Mouse (Mus musculus) kidney, postnatal 36 days (tissue): ENCODE measurements around the gene Cdkn2c.
"Not testable (repeated sequence)": the region's sequence is repeated elsewhere in the genome, so short reads cannot be mapped to it uniquely, and the experiment has no call there.

ENCODE experiments used
- DNase-seq, 2 experiments: peaks; one replicate each; pipeline ENCODE4 v3.0.0; 2021 to 2022; ENCODE audit warnings: mixed read lengths in 2 of 2

Cdkn2c gene

DNA sequence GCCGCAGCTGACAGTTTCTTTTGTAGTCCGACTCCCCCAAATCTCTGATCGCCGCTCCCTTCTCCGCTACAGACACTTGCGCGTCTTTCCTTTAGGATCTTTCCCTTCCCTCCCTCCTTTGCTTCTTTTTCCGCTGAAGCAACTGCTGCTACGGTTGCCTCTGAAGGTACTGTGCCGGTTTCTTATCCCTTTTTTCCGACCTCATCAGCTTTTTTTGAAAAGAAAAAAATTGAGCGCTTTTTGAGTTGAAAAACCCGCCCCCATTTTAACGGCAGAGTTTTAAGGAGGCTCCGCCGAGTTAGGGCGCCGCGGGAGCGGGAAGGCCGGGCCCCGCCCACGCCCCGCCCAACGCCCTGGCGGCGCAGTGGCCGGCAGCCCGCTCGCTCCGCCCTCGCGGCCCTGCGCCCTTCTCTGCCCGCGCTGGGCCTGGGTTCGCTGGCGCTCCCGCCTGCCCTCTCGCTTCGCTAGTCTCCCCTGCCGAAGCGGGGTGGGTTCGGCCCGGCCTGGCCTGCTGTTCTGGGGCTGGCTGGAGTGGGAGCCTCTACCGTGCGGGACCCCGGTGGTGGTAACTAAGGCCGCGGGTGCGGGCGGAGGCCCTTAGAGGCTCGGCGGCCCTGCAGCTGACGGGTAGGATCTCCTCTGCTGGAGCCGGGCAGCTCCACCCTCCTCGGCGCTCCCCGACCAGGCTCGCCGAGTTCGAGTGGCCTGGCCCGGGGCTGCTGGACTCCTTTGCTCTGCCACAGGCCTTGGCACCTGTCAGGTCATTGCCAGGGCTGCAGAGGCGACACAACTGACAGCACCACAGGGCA is at the start of gene Cdkn2c:
Gene Cdkn2c, minus strand, starts transcription at position 729 of the 809 bp plus-strand sequence.
- peak; percentile 90 to 95 for DNase-seq

DNA sequence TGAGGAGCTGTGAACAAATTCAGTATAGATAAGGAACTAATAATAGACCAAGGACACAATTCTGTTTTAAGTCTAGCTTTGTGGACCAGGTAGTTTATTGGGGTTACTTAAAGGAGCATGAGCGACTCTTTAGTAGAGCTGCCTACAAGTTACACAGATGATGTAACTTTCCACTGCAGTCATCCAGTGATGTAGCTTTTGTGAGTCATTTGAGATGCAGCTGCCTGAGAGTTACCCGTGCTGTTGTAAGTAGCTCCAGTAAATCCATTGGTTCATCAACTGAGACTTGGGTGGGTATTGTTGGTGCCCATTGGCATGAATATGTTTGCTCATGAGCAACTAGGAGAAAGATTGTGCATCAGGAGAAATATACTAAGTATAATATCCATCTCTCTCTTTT is 38.4 kb upstream of the Cdkn2c start:
- no peak for DNase-seq

DNA sequence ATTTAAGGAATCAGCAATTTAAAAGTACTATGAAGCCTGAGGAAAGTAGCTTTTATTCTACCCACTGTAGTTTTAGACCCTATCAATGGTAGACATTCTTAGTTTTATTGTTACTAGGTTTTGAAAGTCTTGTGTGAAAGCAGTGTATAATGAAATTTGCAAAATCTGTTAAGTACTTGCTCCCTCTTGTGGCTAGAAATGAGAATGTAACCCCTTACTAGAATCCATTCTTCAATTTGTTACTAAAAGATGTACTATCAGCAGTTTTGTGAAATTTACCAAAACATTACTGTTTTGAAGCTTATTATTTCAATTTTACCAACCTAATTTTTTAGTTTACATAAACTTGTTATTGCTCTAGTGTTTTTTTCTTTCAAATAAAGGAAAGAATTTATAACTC is 36.6 kb upstream of the Cdkn2c start:
- DNase-seq = peak in 1 of 2 experiments; percentile 56

DNA sequence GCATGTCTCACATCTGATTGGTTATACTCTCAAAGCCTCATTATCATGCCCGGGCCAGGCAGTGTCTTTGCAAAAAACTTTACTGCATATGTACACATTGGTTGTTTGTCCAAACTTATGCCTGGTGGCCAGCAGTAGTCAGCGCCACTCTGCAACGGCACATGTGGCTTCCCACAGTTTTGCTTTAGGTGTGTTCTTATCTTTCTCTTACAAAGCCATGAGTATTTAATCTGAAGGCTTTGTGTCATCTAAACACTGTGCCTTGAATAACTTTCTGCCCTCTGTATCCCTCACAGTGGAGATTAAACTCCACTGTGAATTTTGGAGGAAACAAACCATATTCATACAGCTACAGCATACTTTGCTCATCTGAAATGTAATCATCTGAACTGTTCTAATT is 33.7 kb upstream of the Cdkn2c start:
- DNase-seq = not testable (repeated sequence)

DNA sequence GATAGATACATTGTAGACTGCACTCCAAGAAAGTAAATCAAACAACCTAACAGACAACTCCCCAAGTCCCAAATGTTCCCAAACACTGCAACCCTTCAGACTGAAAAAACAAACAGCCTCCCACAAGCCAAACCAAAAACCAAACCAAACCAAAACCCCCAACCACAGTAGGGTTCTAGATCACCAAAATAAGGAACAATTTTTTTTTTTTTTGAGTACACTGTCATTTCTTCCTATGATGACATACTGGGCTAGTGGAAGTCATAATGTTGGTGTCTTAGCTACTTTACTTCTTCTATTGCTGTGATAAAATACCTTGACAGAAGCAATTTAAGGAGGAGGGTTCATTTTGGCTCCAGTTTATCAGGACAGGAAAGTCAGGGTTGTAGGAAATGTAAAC is 25.7 kb upstream of the Cdkn2c start:
- no peak for DNase-seq

DNA sequence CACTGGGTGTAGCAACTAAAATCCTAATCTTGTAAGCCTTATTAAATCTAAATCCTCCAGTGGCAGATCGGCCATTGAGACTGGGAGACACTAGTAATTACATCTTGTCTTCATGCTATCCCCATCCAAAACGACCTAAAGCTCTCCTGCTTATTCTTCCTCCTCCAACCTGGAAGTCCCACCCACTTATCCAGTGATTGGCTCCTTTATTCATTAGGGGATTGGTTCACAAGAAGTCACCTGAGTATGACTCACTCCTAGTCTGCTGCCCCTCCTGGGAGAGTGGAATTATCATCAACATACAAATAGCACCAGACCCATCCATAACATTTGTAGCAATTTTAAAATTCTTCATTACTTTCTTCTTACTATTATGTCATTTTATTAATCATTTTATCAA is 16.6 kb upstream of the Cdkn2c start:
- DNase-seq = no peak

DNA sequence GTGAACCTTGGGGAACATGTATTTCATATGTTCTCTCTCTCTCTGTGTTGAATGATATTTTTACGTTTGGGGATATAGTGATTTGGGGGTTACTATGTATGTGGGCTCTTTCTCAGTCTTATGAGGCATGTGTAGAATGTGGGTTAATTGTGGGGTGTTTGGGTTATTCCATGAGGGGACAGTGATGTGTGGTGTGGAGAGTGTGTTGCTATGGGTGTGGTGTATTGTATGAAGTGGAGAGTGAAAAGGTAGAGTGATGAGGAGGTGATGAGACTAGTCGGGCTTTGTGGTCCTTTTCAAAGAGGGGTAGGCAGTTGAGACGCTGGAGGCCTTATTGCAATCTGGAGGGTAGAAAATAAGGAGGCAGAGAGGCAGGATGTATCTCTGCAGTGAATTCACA is 10.2 kb upstream of the Cdkn2c start:
- DNase-seq = no peak

DNA sequence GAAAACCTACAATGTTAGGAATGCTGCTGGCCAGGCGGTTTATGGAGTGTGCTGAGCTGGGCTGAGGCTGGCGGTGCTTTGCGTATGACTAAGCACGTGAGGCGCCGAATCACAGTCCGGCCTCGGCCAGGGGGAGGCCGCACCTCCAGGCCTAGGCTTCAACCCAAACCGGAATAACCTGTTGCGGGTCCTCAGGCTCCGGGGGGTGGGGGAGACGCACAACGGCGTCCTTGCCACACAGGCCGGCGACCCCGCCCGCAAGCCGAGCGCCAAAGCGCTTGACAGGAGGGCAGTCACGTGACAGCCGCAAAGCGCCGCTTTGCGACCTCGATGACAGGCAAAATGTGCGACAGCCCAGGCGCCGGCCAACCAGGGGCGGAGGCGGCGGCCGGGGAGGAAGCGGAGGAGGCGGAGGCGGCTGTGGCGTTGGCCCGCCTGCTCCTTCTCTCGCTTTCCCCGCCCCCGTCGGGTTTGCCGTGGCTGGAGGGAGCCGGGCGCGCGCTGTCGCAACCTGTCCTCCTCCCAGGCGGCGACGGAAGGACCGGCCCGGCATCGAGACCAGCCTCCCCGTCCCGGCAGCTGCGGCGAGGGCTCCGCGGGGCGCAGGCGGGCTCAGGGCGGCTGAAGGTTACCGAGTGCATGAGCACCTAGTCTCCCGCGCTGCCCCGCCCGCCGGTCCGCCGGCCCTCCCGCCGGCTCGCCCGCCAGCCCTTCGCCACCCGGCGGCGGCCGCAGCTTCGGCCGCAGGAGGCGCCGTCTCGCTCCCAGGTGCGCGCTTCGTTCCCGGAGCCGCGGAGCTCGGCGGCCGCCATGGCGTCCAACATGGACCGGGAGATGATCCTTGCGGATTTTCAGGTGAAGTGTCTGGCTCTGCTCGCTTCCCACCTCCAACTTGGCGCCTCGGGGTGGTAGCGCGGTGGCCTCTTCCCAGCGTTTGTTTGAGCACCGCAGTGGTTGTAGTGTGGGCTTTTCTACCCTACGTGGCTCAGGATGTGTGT is 9.5 kb upstream of the Cdkn2c start, which contains the start of gene Faf1:
Gene Faf1, plus strand, starts transcription at position 371 of the 998 bp plus-strand sequence.
- DNase-seq = peak; percentile 98 to 99

DNA sequence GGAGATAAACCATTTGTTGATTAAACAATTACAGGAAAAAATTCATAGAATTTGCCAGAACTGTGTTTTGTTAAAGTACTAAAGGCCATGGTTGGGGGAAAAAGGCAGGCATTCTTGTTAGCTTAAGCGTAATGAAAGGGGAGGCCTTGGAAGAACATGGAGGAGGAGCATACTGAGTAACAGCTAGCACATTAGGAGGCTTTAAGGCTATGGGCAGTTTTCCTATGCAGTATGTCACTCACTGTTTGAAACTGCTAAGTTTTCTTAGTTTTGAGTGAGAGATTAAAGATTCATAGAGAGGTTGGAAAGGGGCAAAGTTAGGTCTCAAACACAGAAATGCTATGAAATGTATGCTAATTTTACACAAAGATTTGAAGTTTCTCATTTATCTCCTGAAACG is 7.1 kb upstream of the Cdkn2c start:
- no peak for DNase-seq

DNA sequence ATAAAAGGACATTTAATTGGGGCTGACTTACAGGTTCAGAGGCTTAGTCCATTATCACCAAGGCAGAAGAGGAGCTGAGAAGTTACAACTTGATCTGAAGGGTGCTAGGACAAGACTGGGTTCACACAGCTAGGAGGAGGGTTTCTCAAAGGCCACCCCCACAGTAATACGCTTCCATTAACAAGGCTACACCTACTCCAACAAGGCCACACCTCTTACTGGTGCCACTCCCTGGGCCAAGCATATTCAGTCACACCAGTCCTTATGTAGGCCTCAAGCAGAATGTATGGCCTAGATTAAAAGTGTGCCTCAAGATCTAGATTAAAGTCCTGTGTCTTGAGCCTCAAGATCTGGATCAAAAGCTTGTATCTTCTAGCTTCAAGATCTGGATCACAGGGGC is 5.0 kb upstream of the Cdkn2c start:
- no peak for DNase-seq

DNA sequence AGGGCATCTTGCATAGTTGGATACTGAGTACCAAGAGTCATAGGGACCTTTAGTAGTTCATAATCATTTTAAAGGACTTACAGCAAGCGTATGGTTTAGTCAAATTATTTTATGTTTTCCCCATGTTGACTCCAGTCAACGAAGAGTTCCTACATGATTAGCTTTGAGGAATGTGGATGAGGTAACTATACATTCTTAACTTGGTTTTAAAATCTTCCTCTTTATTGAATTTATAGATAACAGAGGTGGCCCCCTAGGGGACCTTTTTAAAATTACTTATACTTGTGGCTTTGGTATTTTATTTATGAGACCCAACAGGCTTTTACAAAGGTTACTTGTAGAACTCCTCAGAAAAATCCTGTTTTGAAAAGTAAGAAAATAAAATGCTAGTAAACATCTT is 3.2 kb upstream of the Cdkn2c start:
- no peak for DNase-seq

DNA sequence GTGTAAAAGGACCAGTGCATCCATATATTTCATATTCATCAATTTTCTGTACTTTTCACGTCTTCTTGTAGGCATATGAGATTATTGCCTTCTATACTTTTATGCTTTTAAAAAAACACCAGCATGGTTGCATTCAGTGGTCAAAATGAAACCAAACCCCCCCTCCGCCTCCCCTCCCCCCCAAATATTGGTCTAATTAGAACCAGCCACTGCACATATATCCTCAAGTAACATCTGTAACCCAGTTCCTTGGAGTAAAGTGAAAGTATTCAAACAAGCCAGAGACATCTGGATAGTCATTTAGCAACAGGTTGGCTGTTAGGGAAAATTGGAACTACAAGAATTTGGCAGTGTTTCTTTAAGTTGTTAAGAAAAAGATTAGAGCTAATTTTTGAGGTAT is 529 bp upstream of the Cdkn2c start:
- no peak for DNase-seq

DNA sequence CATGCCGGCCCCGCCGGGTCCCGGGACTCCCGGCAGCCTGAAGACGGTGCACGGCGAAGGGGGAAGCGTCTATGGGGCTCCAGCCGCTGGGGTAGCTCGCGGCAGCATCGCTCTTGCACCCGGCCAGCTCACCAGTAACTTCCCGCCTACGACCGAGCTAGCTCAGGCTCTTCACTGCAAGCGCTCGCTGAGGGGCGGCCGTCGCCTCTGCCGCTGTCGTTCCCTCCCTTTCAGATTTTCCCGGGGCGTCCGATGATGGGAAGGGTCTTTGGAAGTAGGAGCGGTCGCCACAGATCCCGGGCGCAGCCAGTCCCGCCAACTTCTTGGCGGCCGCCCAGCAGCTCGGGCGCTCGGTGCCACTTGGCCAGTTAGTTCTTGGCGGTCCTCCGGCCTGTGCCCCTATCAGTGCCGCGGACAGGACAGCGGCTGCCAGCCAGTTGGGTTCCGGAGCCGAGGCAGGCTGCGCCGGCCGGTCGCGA is 968 bp downstream of the Cdkn2c start:
- peak; percentile 30 to 82 for DNase-seq

DNA sequence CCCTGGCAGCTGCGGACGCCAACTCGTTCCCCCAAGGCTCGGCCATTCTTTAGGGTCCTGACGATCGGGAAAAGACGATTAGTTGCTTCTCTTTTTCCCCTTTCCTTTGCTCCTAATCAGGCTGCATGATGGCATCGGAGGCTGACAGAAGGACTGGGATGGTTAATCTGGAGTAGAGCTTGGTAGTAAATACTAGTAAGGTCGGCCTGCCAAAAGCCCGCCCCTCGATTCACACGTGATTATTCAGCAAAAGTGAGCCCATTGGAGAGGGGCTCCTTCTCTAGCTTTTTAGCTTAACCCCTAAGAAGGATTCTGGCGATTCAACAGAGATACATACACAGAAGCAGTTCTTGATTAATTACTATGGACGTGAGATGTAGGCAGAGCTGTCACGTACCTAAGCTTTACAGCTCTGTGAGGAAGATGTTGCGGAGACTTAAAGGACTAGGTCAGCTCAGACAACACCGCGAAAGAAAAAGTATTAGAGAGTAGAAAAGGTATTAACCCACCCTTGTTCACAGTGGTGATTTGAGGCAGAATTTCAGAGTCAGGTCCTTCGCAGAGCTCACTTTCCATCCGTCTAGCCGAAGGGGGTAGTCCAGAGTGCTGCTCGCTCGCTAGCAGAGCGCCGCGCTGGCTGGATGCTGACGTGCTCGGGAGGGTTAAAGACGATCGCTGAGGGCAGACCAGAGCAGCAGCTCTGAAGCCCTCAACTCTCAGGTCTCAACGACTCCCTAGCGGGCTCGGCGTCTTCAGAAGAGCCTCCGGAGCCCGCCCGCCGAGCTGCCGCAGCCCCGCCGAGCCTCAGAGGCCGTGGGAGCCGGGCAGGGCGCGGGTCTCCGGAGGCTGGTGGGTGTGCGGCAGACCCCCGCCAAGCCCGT is 1.6 kb downstream of the Cdkn2c start:
- peak; percentile 78 to 84 for DNase-seq

DNA sequence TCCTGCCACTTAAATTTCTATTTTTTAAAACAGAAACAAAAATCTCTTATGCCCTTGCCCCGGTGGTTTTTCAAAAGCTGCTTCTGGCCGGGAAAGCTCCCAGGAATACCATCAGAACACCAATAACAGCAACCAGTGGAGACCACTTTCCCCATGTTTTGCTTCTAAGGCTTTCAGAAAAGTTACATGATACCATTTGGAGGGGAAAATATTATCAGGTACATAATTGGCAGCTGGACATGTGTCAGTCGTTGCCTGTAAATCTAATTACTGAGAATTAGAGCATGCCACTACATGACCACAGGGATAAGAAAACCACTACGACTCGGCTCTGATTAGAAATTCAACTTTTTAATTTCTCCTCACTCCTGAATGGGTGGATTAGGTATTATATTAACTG is 2.9 kb downstream of the Cdkn2c start:
- DNase-seq = no peak

DNA sequence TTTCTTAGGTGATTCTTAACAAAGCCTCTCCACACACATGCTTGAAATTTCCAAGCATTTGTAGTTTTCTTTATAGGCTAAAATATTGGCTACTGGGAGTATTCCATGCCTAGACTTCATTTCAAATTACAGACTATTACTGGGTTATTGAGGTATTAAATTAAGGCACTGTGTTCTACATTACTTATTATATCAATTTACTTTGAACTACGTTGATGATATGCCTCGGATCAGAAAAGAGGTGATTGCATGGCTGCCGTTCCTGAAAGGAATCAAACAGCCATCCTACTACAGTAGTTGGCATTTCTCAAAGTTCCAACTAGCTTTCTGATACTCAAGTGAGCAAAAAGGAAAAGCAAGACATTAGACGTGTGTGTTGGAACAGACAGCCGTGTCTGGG is 4.7 kb downstream of the Cdkn2c start:
- no peak for DNase-seq

DNA sequence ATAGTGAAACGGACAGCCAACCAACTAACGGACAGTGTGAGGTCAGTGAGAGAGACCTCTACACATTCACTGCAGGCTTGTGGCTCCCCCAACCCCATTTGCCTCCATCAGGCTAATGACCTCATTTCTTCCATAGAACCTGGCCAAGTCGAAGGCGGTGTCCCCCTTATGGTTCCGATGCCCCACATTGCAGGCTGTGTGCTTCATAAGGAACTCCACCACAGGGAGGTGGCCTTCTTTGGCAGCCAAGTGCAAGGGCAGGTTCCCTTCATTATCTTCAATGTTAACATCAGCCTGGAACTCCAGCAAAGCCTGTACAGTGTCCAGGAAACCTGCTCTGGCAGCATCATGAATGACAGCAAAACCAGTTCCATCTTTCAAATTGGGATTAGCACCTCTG is 5.8 kb downstream of the Cdkn2c start:
- DNase-seq = no peak

DNA sequence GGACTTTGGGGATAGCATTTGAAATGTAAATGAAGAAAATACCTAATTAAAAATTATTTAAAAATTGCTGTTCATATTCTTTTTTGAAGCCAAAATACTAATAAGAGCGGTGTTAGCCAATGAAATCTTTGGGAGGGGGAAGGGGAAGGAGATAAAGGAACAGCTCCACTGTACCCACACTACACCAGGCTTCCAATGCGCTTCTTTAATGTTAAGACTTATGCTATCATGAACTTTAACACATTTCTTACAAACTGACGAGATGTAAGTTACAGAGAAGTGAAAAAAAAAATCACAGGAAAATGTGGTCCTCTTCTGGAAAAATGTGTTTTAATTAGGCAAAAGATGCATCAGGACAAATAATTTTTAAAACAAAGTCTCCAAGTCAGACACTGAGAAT is 6.4 kb downstream of the Cdkn2c start:
- DNase-seq = no peak

DNA sequence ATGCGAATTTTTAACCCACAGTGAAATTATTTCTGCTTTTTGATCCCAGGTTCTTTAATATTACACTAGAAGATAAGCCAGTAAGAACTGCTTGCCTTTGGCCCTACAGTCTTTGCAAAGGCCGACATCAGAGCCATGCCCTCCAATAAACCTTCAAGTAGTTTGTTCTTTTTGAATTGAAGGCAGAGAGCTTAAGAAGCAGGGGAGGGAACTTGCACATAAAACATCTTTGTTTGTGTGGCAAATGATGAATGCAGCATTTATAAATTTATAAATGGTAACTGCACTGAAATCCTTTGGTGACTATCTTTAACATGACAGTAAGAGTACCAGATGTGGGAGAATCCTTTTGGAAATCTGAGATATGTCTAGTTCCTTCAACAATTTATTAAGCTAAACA is 7.4 kb downstream of the Cdkn2c start:
- DNase-seq = no peak

DNA sequence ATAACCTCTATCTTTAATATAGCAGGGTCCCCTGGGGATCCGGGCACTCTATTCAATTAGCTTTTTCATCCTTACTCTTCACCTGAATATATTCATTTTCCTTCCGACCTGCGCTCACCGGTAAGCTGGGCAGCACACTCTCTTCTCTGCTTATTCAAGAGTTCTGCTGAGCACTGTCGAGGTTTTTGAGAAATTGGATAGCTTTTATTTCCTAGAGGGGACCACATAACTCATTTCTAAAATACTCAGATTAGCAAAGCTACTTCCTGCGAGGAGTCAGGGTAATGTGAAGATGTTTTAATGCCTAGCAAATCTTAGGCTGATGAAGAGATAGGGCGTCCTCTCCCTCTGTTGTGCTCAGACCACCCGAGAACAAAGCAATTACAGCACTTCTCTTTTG is 8.2 kb downstream of the Cdkn2c start:
- DNase-seq = no peak

DNA sequence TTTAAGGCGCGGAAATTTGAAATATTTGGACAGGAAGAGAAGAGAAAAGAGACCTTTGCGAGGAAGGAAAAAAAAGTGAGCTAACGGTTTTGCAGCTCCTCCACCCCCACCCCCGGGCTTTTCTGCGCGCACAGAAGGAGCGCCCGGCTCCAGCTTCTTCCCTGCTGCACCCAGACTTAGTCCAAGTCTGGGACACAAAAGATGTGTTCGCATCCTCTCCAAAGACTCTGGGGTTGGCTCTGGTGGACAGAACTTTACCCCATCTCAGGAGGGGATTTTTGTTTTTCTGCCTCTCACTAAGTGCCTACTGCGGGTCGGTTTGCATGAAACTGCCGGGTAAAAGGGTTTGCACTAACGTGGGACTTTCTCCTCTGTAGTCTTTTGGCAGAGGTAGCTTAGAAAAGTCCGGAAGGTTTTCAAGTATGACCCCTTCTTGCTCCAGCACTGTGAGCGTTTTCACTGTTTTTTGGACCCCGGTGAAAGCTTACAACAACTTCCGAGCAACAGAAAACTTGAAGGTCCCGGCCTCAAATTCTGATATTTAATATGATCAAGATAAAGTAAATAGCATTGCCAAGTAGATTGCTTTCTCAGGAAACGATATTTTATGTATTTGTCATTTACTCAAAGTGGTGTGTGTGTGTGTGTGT is 9.0 kb downstream of the Cdkn2c start:
- DNase-seq = no peak
